Mouse (Mus musculus): ENCODE results near the gene Mrps9. TPM values are rescaled to one million over a fixed set of nuclear protein-coding genes. Genes with fewer than 3 reads are reported as not detected.

Gene Mrps9
- polyA plus RNA-seq (2016; fragmentation: Nextera tagmentation; extraction: Ambion mirVana) = 50.3 and 52.3 TPM in 2 replicates

DNA sequence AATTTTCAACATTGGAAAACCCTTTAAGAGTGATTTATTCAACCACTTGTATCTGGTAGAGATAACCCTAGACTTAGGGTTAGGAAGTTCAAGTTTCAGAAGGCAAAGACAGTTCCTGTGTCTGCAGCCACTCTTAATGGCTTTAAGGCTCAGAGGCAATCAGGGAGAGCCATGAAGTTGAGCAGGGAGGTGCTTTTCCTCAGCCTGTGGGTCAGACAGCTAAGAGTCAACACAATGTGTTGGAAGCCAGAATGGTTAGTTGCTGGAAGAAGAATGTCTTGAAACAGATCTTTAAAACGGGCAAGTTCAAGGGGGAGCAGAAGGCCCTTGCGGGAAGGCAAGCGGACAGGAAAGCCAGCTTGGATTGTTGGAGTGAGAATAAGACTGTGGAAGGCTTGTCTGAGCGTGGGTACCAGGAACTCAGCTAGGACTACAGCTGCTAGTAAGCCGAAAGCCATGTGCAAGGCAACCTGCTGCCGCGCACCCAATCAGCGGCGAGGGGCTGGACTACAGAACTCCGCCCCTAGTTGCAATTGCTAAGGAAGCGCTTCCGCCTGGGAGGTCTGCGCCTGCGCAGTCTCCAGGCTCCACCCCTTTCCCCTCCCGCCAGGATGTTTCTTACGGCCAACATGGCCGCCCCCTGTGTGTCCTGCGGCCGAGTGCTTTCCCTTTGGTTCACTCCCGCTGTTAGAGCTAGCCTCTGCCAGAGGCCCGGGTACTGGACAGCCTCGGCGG is at the start of gene Mrps9:
Gene Mrps9 (plus strand): TSS at position 571 of the 735 bp plus-strand sequence.
- Histone ChIP-seq H3K9me3 (no peaks in the 10 kb centered on the region), H3K27me3 (no peaks in the 10 kb centered on the region; the same call in 1 of the 2 replicates), H3K4me2 (peak within 1 kb of the TSS; percentile 80), H3K27ac (peak within 1 kb of the TSS; percentile 75; the same call in 1 of the 2 replicates), H3K4me1 (replicated peaks) (peaks cover 11% of the 10 kb centered on the region), H3K36me3 (no peaks in the 10 kb centered on the region), H3K4me3 (replicated peaks) (peak within 1 kb of the TSS; percentile 90), H3K9ac (replicated peaks) (peak within 1 kb of the TSS; percentile 84)
- under 1% methylated on average over 23 of the region's 23 CpGs for WGBS
- ATAC-seq (ENCODE audit: insufficient number of reproducible peaks, insufficient read depth, low FRiP score, low TSS enrichment, low read depth) = peak; percentile 99

DNA sequence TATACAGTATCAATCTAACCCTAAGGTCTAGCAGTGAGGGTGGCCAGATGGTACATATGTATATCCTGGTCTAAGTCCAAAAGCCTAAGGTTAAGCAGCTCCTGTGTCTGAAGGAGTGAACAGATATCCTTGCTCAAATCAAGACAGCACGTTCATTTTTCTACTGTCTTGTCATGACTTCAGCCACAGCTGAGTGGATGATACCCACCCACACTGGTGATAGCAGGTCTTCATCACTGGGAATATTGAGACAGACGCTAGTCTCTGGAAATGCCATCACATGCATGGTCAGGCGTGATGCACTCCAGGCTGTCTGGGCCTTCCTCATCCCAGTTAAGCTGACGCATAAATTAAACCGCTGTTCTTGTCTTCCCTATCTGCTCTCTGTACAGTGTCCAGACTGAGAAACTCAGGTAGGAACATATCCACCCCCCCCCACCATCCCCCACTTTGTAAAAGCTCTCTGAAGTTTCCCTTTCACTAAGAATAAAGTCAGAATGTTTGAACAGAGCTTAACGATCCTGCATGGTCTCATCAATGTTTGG is 37.7 kb upstream of the Mrps9 start:
- WGBS = 87% methylated on average over 6 of the region's 6 CpGs
- Histone ChIP-seq H3K4me1 (replicated peaks) (no peaks in the 10 kb centered on the region), H3K9ac (replicated peaks) (no peak overlapping the region), H3K4me2 (no peak overlapping the region), H3K9me3 (no peaks in the 10 kb centered on the region), H3K27me3 (no peaks in the 10 kb centered on the region; the same call in 1 of the 2 replicates), H3K4me3 (replicated peaks) (no peak overlapping the region), H3K27ac (no peak overlapping the region), H3K36me3 (no peaks in the 10 kb centered on the region)
- ATAC-seq (ENCODE audit: insufficient number of reproducible peaks, insufficient read depth, low FRiP score, low TSS enrichment, low read depth) = no peak

DNA sequence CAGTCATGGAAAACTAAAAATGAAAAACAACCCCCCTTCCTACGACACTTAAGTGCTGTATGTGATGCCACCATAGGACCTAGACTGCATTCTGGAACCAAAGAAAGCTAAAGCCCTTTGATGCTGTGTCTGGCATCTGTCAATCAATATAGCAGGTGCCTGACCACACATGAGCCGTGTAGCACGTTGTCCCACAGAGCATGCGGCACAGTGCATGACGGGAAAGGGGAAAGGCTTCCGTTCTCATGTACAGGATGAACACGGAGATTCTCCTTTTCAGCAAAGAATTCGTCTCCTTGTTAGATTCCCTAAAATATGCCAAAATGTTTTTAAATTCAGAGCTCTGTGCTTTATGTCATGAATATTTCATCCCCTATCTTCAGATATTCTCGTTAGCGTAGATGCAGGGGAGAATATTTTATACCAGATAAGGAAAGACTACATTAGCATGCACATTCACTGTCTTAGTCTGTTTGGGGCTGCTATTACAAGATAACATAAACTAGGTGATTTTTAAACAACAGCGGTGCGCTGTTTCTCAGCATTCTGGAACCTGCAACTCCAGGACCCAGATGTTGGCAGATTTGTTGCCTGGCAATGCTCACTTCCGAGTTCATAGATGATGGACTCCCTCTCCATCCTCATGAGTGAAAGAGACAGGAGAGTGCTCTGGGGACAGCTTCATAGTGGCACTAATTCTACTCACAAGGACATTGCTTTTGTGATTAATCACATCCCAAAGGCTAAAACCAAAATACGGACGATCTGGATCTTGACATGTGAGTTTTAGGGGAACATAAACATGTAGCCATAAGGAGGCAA is 36.0 kb upstream of the Mrps9 start:
- Histone ChIP-seq H3K36me3 (no peaks in the 10 kb centered on the region), H3K9me3 (no peaks in the 10 kb centered on the region), H3K9ac (replicated peaks) (no peak overlapping the region), H3K27me3 (no peaks in the 10 kb centered on the region; the same call in 1 of the 2 replicates), H3K4me1 (replicated peaks) (no peaks in the 10 kb centered on the region), H3K4me2 (no peak overlapping the region), H3K27ac (no peak overlapping the region), H3K4me3 (replicated peaks) (no peak overlapping the region)
- no peak for ATAC-seq (ENCODE audit: insufficient number of reproducible peaks, insufficient read depth, low FRiP score, low TSS enrichment, low read depth)
- 86% methylated on average over 15 of the region's 15 CpGs for WGBS

DNA sequence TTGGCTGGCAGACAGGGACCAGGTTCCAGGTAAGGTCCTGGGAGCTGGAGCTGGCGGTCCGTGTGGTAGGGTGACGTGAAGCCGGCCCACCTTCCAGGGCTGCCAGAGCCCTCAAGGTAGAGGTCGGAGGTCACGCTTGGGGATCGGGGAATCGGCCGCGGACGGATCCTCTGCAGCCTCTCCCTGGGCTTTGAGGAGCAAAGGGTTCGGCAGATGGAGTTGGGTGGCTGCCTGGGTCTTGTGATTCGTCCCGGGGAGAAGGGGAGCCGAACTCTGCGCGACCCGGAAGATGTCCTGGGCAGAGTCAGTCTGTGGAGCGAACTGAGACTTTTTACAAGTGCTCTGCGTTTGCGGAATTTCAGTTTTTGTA is 350 bp downstream of the Mrps9 start:
- under 1% methylated on average over 21 of the region's 21 CpGs for WGBS
- no peak; the same call in 1 of the 2 replicates for ATAC-seq (ENCODE audit: insufficient number of reproducible peaks, insufficient read depth, low FRiP score, low TSS enrichment, low read depth)

DNA sequence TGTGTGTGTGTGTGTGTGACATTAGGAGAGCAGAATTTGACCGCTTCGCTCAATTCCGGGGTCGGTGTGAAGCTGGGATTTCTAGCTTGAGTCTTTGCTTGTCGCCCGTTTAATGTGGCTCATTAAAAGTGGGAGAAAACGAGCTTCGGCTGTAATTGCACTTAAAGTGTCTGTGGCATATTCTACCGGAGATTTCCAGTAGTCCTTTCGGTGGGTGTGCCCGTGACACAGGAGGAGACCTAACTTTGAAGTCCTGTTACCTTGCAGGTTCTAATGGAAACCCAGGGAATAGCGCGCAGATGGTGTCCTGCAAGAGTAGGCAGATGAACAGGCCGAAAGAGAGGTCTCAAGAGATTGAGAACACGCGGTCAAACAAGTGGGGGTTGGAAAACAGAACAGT is 777 bp downstream of the Mrps9 start:
- Histone ChIP-seq H3K9ac (replicated peaks) (peak overlapping the region; percentile 84), H3K27me3 (no peaks in the 10 kb centered on the region; the same call in 1 of the 2 replicates), H3K9me3 (no peaks in the 10 kb centered on the region), H3K27ac (no peak overlapping the region), H3K4me2 (peak overlapping the region; percentile 80), H3K36me3 (no peaks in the 10 kb centered on the region), H3K4me1 (replicated peaks) (peaks cover 11% of the 10 kb centered on the region), H3K4me3 (replicated peaks) (peak overlapping the region; percentile 90)
- no peak for ATAC-seq (ENCODE audit: insufficient number of reproducible peaks, insufficient read depth, low FRiP score, low TSS enrichment, low read depth)
- WGBS = 3% methylated on average over 16 of the region's 16 CpGs

More for the DNA sequence above, 350 bp downstream of the Mrps9 start:
- Histone ChIP-seq H3K4me2 (peak overlapping the region; percentile 80), H3K27ac (peak overlapping the region; percentile 75; the same call in 1 of the 2 replicates), H3K4me1 (replicated peaks) (peaks cover 11% of the 10 kb centered on the region), H3K9me3 (no peaks in the 10 kb centered on the region), H3K36me3 (no peaks in the 10 kb centered on the region), H3K27me3 (no peaks in the 10 kb centered on the region; the same call in 1 of the 2 replicates), H3K4me3 (replicated peaks) (peak overlapping the region; percentile 90), H3K9ac (replicated peaks) (peak overlapping the region; percentile 84)

DNA sequence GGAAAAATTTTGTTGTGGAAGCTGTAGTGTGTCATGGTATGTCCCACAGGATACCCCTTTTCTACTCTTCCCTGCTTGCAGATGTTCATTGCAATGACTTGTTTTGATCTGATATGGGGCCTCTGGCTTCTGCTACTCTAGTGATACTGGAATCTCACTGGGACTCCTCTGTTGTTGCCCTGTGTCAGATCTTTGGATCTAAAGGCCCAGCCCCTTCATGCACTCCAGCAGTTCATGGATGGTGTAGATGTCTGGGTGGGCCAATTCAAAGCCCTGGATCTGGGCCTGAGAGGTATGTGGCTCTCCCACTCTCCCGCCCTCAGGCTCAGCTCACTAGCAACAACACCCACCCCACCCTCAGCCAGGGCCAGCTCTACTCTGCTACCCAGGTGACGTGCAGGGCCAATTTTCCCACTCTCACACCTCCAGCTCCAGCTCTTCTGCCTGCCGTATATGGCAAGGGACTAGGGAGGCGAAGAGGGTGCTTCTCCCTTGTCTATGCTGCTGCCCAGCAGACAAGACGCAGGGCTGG is 13.8 kb downstream of the Mrps9 start:
- H3K9me3 ChIP-seq = no peaks in the 10 kb centered on the region
- H3K4me3 ChIP-seq (replicated peaks) = no peak overlapping the region
- ATAC-seq (ENCODE audit: insufficient number of reproducible peaks, insufficient read depth, low FRiP score, low TSS enrichment, low read depth) = no peak; the same call in 1 of the 2 replicates
- H3K27me3 ChIP-seq = no peaks in the 10 kb centered on the region
- H3K4me2 ChIP-seq = no peak overlapping the region
- H3K27ac ChIP-seq = no peak overlapping the region
- WGBS = 84% methylated on average over 5 of the region's 5 CpGs
- H3K4me1 ChIP-seq (replicated peaks) = no peaks in the 10 kb centered on the region
- H3K36me3 ChIP-seq = peaks cover 38% of the 10 kb centered on the region
- H3K9ac ChIP-seq (replicated peaks) = no peak overlapping the region

DNA sequence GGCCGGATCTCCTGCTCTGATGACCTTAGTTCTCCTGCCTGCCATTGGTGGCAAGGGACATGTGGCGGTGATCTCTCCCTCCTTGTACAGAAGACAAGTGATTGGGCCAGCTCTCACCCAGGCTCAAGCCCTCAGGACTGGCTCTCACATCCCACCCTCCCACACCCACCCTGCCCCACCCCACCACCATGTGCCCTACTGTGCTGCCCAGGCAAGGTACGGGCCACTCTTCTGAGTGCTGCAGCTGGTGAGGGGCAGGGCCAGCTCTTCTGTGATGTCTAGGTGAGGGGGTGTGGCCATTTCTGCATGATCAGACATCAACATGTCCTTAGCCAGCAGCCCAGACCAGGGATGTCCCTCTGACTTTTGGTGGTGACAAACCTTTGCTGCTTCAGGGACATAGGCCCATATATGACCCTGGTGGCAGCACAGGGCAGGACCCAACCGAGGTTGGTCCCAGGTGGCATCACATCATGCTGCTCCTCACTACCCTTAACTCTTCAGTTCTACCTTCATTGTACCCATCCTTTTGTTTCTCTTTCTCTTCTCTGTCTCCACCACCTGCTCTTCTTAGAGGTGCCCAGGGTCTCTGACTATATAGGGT is 14.4 kb downstream of the Mrps9 start:
- 93% methylated on average over 4 of the region's 4 CpGs for WGBS
- no peaks in the 10 kb centered on the region for H3K27me3 ChIP-seq
- H3K36me3 ChIP-seq = peaks cover 38% of the 10 kb centered on the region
- H3K9me3 ChIP-seq = no peaks in the 10 kb centered on the region
- no peak overlapping the region for H3K9ac ChIP-seq (replicated peaks)
- H3K27ac ChIP-seq = no peak overlapping the region
- H3K4me2 ChIP-seq = no peak overlapping the region
- no peak for ATAC-seq (ENCODE audit: insufficient number of reproducible peaks, insufficient read depth, low FRiP score, low TSS enrichment, low read depth)
- H3K4me3 ChIP-seq (replicated peaks) = no peak overlapping the region
- no peaks in the 10 kb centered on the region for H3K4me1 ChIP-seq (replicated peaks)

DNA sequence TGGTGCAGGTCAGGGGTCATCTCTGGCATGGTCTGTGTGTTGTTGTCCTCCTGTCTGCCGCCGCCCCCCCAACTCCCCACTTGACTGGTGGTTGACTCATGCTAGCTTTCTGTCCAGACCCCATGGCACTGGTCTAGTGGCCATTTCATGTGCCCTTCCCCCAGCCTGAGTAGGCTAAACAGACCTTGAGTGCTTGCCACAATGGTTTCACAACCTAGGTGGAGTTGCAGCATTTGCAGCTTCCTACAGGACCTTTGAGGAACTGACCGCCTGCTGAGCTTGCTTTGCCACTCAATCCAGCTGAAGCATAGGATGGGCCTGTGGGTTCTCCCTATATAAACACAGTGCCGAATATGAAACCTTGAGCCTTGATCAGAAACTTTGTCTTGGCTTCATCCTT is 15.0 kb downstream of the Mrps9 start:
- no peak for ATAC-seq (ENCODE audit: insufficient number of reproducible peaks, insufficient read depth, low FRiP score, low TSS enrichment, low read depth)
- WGBS = 93% methylated on average over 4 of the region's 4 CpGs
- H3K27ac ChIP-seq = no peak overlapping the region
- peaks cover 38% of the 10 kb centered on the region for H3K36me3 ChIP-seq
- no peak overlapping the region for H3K9ac ChIP-seq (replicated peaks)
- no peaks in the 10 kb centered on the region for H3K9me3 ChIP-seq
- H3K4me2 ChIP-seq = no peak overlapping the region
- H3K4me3 ChIP-seq (replicated peaks) = no peak overlapping the region
- H3K27me3 ChIP-seq = no peaks in the 10 kb centered on the region
- H3K4me1 ChIP-seq (replicated peaks) = no peaks in the 10 kb centered on the region

DNA sequence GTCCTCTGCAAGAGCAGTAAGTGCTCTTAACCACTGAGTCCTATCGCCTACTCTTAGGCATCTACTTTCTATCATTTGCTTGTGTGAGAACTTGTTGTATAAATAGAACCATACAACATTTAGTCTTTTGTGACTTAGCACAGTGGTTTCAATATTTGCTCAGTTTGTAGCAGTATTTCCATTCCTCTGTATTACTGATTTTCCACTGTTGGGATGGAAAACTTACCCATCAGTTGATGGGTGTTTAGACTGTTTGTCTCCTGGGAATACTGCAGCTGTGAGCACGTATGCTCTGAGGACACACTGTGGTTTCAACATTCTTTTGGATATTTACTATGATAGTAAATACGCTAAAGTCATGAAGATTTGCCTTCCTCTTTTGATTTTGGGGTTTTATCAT is 16.2 kb downstream of the Mrps9 start:
- Histone ChIP-seq H3K4me3 (replicated peaks) (no peak overlapping the region), H3K9me3 (no peaks in the 10 kb centered on the region), H3K27ac (no peak overlapping the region), H3K27me3 (no peaks in the 10 kb centered on the region), H3K36me3 (peaks cover 38% of the 10 kb centered on the region), H3K9ac (replicated peaks) (no peak overlapping the region), H3K4me2 (no peak overlapping the region), H3K4me1 (replicated peaks) (no peaks in the 10 kb centered on the region)
- 93% methylated on average over 3 of the region's 3 CpGs for WGBS
- ATAC-seq (ENCODE audit: insufficient number of reproducible peaks, insufficient read depth, low FRiP score, low TSS enrichment, low read depth) = no peak

DNA sequence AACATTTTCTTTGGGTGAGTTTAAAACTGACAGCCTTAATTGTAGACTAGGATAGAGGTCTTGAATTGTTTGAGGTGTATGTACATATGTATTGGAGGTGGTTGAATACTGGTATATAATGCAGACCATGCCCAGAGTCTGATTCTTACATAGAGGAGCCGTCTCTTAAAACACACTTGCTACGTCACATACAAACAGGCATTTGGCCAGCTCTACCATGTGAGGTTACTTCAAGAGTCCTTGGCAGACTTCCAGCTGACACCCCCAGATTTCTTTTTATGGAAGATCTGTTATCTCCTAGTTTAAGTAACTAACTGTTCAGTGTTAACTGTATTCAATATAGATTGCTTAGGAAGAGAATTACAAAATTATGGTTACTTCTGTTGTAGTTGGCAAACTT is 23.1 kb downstream of the Mrps9 start:
- Histone ChIP-seq H3K4me1 (replicated peaks) (no peaks in the 10 kb centered on the region), H3K27ac (no peak overlapping the region), H3K4me3 (replicated peaks) (no peak overlapping the region), H3K9me3 (no peaks in the 10 kb centered on the region), H3K27me3 (no peaks in the 10 kb centered on the region), H3K36me3 (no peaks in the 10 kb centered on the region), H3K9ac (replicated peaks) (no peak overlapping the region), H3K4me2 (no peak overlapping the region)
- ATAC-seq (ENCODE audit: insufficient number of reproducible peaks, insufficient read depth, low FRiP score, low TSS enrichment, low read depth) = no peak
- WGBS = 82% methylated on average over 2 of the region's 2 CpGs

DNA sequence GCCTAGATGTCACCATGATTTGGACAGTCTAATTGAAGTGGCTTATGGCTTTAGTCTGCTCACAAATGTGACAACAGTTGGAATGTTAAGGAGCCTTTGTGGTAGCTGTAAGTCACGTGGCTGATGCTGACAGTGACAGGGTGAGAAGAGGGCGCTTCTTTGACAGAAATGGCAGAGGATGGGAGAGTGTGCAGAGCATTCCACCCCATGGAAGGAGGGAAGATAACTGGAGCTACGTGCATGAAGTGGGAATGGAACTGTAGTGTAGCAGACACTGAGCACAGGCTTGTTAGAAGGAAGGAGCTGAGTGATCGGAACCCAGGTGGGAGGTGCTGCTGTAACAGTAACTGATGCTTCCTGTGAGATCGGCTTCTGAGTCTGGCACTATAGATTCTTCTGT is 24.2 kb downstream of the Mrps9 start:
- no peaks in the 10 kb centered on the region for H3K36me3 ChIP-seq

More for the DNA sequence above, 24.2 kb downstream of the Mrps9 start:
- Histone ChIP-seq H3K9ac (replicated peaks) (no peak overlapping the region), H3K4me2 (no peak overlapping the region), H3K27me3 (no peaks in the 10 kb centered on the region), H3K4me3 (replicated peaks) (no peak overlapping the region), H3K4me1 (replicated peaks) (no peaks in the 10 kb centered on the region), H3K27ac (no peak overlapping the region), H3K9me3 (no peaks in the 10 kb centered on the region)
- 87% methylated on average over 5 of the region's 5 CpGs for WGBS
- no peak for ATAC-seq (ENCODE audit: insufficient number of reproducible peaks, insufficient read depth, low FRiP score, low TSS enrichment, low read depth)

Measured in limb, embryonic 12.5 days (tissue).